Mouse (Mus musculus) small intestine, adult 2 months (tissue): ENCODE measurements around the gene Kars.

Source experiments
- CTCF ChIP-seq: fragments of 200-500 bp; IDR thresholded peaks from 2 replicates; pipeline ENCODE4 v1.5.1; 2012; ENCODE audit warnings: low read depth, mild to moderate bottlenecking, control low read depth, inconsistent platforms, low read length, moderate library complexity, mixed read lengths; ENCODE audit not compliant: insufficient replicate concordance, insufficient read length; ENCODE audit errors: extremely low read depth
- POLR2A ChIP-seq: fragments of 200-500 bp; IDR thresholded peaks from 2 replicates; pipeline ENCODE4 v1.6.1; 2012; ENCODE audit warnings: low read depth, mild to moderate bottlenecking, control low read depth, inconsistent platforms, low read length, moderate library complexity

GRCm38 (mm10) chr8:112029455-112029854, 18.3 kb upstream of the Kars start:
- no peak for TF ChIP-seq CTCF
- TF ChIP-seq POLR2A: no peak
